Mouse (Mus musculus) forebrain, embryonic 13.5 days (tissue): Measurements from ENCODE around the gene Ccl22. TPM values are rescaled to one million over a fixed set of nuclear protein-coding genes. Genes with fewer than 3 reads are reported as not detected.

Experiments used
- ATAC-seq: fragments of 200-750 bp; cut with Nextera tagmentation; 2 replicates; pipeline ENCODE4 v1.8.0; 2017
- H3K27ac ChIP-seq: fragments of 300-500 bp; sonication (generic); 2 replicates; pipeline ENCODE4 v1.5.1; 2015; ENCODE audit warnings: inconsistent platforms, mild to moderate bottlenecking, moderate library complexity
- H3K27me3 ChIP-seq: fragments of 300-500 bp; sonication (generic); 2 replicates; pipeline ENCODE4 v1.6.1; 2015; ENCODE audit warnings: mild to moderate bottlenecking, inconsistent platforms
- H3K36me3 ChIP-seq: fragments of 300-500 bp; sonication (generic); 2 replicates; pipeline ENCODE4 v1.6.1; 2015; ENCODE audit warnings: mild to moderate bottlenecking, inconsistent platforms; ENCODE audit not compliant: poor library complexity, severe bottlenecking
- H3K4me1 ChIP-seq: fragments of 300-500 bp; sonication (generic); 2 replicates; pipeline ENCODE4 v1.6.1; 2015; ENCODE audit warnings: inconsistent platforms
- H3K4me2 ChIP-seq: fragments of 300-500 bp; sonication (generic); 2 replicates; pipeline ENCODE4 v1.6.1; 2015; ENCODE audit warnings: inconsistent platforms, mild to moderate bottlenecking, moderate library complexity
- H3K4me3 ChIP-seq: fragments of 300-500 bp; sonication (generic); 2 replicates; pipeline ENCODE4 v1.5.1; 2015; ENCODE audit warnings: mild to moderate bottlenecking, inconsistent platforms
- H3K9ac ChIP-seq: fragments of 300-500 bp; sonication (generic); 2 replicates; pipeline ENCODE4 v1.6.1; 2015; ENCODE audit warnings: mild to moderate bottlenecking, inconsistent platforms
- H3K9me3 ChIP-seq: fragments of 300-500 bp; sonication (generic); replicated peaks from 2 replicates; pipeline ENCODE4 v1.6.1; 2016; ENCODE audit warnings: inconsistent platforms
- WGBS: fragments of 180-500 bp; shearing (Covaris S2); methylation state at CpG from one replicate; pipeline ENCODE4 v1.1.7; 2015; 5-methylcytosine and 5-hydroxymethylcytosine counted together
- polyA plus RNA-seq: library from polyadenylated mRNA; unstranded; fragments of >200 nt; fragmentation: Nextera tagmentation; extraction: Ambion mirVana; gene quantifications from 2 replicates; pipeline ENCODE4 v1.2.1, GENCODE M21; 2015

Gene Ccl22
- polyA plus RNA-seq, 1 experiment from 2014 or later = not detected

DNA sequence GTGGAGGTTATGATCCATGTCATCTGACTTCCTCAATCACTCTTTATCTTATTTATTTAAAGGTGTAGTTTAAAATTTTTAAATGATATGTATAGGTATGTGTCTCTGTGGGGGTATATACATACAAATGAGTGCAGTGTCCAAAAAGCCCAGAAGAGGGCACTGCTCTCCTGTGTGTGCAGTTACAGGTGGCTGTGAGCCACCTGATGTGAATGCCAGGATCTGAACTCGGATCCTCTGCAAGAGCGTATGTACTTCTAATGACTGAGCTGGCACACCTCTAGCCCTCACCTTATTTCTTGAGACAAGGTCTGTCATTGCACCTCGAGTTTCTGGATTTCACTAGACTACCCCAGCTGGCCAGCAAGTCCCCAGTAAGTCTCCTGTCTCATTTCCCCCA lies 4.8 kb upstream of the Ccl22 start:
- no peak for ATAC-seq
- no peaks in the 10 kb centered on the region for H3K36me3 ChIP-seq
- 89% methylated on average over 3 of the region's 3 CpGs for WGBS

DNA sequence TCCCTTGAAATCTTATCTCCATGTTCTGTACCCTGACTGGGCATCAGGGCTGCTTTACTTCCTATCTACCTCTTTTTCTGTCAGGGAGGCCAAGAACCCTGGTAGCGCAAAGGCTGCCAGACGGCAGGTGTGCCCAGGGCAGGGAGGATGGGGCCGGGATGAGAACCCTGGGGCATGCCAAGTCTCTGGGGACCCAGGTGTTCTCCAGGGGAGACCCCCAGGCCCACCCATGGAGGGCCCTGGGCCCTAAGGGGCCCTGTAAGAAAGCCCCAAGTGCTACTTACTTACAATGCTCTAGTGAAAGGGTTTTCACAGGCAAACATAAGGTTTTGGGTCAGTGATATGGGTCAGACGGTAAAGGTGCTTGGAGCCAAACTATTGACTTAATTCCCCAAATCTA lies 3.7 kb upstream of the Ccl22 start:
- H3K27ac ChIP-seq = no peak overlapping the region
- H3K9me3 ChIP-seq = no peaks in the 10 kb centered on the region
- H3K4me3 ChIP-seq = no peak overlapping the region
- H3K4me1 ChIP-seq = no peaks in the 10 kb centered on the region
- no peak overlapping the region for H3K4me2 ChIP-seq
- H3K36me3 ChIP-seq = no peaks in the 10 kb centered on the region
- no peak for ATAC-seq
- H3K9ac ChIP-seq = no peak overlapping the region
- WGBS = 92% methylated on average over 4 of the region's 4 CpGs
- H3K27me3 ChIP-seq = no peaks in the 10 kb centered on the region

More for the DNA sequence above, 4.8 kb upstream of the Ccl22 start:
- no peaks in the 10 kb centered on the region for H3K27me3 ChIP-seq
- H3K9me3 ChIP-seq = no peaks in the 10 kb centered on the region
- H3K4me3 ChIP-seq = no peak overlapping the region
- H3K27ac ChIP-seq = no peak overlapping the region
- H3K4me1 ChIP-seq = no peaks in the 10 kb centered on the region
- no peak overlapping the region for H3K9ac ChIP-seq
- no peak overlapping the region for H3K4me2 ChIP-seq

DNA sequence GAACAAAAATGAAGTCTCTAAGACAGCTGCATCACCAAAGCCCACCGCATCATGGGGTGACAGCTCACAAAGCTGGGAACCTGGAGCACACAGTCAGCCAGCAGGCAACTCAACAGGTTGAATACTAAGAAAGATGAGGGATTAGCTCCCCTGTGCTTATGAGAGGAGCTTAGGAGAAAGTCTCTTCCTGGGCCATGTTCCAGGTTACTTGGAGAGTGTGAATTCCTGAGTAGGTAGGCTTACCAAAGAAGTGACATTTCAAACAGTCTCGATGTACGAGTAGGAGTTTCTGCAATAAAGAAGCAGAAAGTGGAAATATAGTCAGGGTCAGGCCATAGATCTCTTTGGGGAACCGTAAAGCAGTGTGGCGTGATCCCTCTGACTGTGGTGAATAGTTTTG lies 906 bp upstream of the Ccl22 start:
- ATAC-seq = no peak
- Histone ChIP-seq H3K4me2 (no peak overlapping the region), H3K4me3 (no peak overlapping the region), H3K9me3 (no peaks in the 10 kb centered on the region), H3K27ac (no peak overlapping the region), H3K4me1 (no peaks in the 10 kb centered on the region), H3K36me3 (no peaks in the 10 kb centered on the region), H3K9ac (no peak overlapping the region), H3K27me3 (no peaks in the 10 kb centered on the region)
- WGBS = 90% methylated on average over 5 of the region's 5 CpGs

DNA sequence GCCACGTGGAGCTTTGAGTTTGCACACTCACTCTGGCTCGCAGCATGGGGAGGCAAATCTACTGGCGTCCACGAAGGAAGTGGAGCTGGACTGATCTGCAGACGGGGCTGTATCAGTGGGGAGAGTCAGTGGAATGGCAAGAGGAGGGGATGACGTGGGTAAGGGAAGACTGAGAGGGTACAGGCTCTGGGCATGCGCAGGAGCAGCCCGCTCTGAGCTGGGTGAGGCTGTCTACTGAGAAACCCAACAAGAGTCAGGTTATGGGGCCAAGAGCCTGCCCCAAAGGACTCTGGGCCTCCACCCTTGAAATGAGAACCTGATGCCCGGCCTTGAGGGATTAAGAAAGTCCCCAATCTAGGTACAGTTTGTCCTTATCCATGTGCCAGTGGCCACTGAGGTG lies 418 bp upstream of the Ccl22 start:
- ATAC-seq = no peak
- WGBS = 79% methylated on average over 9 of the region's 9 CpGs

DNA sequence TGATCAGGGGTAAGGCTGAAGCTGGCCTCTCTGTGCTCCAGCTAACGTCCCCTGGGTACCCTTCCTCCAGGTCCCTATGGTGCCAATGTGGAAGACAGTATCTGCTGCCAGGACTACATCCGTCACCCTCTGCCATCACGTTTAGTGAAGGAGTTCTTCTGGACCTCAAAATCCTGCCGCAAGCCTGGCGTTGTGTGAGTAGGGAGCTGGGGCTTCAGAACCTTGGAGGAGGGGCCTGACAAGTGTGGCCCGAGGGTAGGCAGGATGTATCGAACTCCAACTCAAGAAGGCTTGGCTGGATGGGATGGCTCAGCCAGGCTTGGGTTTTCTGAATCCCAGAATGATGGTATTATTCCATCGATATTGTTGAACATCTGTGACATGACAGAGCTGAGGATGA lies 1.4 kb downstream of the Ccl22 start:
- no peak overlapping the region for H3K4me3 ChIP-seq
- no peak overlapping the region for H3K4me2 ChIP-seq
- H3K9ac ChIP-seq = no peak overlapping the region
- WGBS = 89% methylated on average over 8 of the region's 8 CpGs
- H3K27me3 ChIP-seq = no peaks in the 10 kb centered on the region
- no peaks in the 10 kb centered on the region for H3K4me1 ChIP-seq
- no peaks in the 10 kb centered on the region for H3K36me3 ChIP-seq
- H3K9me3 ChIP-seq = no peaks in the 10 kb centered on the region
- no peak overlapping the region for H3K27ac ChIP-seq
- no peak for ATAC-seq

More for the DNA sequence above, 418 bp upstream of the Ccl22 start:
- H3K27me3 ChIP-seq = no peaks in the 10 kb centered on the region
- H3K4me1 ChIP-seq = no peaks in the 10 kb centered on the region
- no peak overlapping the region for H3K9ac ChIP-seq
- H3K4me2 ChIP-seq = no peak overlapping the region
- no peaks in the 10 kb centered on the region for H3K36me3 ChIP-seq
- no peaks in the 10 kb centered on the region for H3K9me3 ChIP-seq
- H3K27ac ChIP-seq = no peak overlapping the region
- no peak overlapping the region for H3K4me3 ChIP-seq

DNA sequence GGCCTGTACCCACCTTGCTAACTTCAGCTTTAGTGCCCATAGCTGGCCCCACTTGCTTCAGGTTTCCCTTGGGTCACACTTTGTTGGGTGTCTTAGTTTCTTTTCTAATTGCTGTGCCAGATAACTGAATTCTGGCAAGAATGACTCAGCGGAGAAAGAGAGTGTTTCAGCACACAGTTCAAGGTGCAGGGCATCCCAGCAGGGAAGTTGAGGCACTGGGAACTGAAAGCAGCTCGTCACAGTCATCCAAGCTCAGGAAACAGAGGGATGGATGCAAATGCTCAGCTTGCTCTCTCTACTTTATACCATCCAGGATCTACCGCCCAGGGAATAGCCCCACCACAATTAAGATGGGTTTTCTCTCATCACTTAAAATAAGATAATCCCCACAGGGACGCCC lies 3.0 kb downstream of the Ccl22 start:
- no peak overlapping the region for H3K4me2 ChIP-seq
- no peak overlapping the region for H3K9ac ChIP-seq
- no peak overlapping the region for H3K4me3 ChIP-seq
- no peak for ATAC-seq
- H3K9me3 ChIP-seq = no peaks in the 10 kb centered on the region
- no peak overlapping the region for H3K27ac ChIP-seq
- H3K36me3 ChIP-seq = no peaks in the 10 kb centered on the region
- no peaks in the 10 kb centered on the region for H3K27me3 ChIP-seq
- WGBS = 68% methylated on average over 4 of the region's 4 CpGs
- H3K4me1 ChIP-seq = no peaks in the 10 kb centered on the region

DNA sequence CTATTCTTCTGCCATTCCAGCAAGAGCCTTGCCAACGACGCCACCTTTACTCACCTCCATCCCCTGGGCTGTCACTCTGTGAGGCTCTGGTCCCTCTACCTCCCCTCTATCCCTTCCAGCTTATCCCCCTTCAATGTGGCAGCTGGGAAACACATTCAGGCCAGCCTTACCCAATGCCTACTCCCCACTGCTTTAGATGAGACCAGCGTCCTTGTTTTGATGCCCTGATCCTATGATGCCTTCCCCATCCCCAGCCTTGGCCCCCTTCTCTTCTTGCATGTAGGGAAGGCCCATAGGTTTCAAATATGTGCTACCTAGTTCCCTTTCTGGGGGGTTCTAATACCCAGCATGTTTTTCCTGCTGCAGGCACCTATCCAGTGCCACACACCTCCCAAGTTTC lies 4.6 kb downstream of the Ccl22 start:
- no peak overlapping the region for H3K4me3 ChIP-seq
- no peak overlapping the region for H3K4me2 ChIP-seq
- no peak overlapping the region for H3K27ac ChIP-seq
- H3K9me3 ChIP-seq = no peaks in the 10 kb centered on the region
- no peaks in the 10 kb centered on the region for H3K27me3 ChIP-seq
- H3K9ac ChIP-seq = no peak overlapping the region
- WGBS = 89% methylated on average over 3 of the region's 3 CpGs
- H3K36me3 ChIP-seq = no peaks in the 10 kb centered on the region
- no peak for ATAC-seq
- H3K4me1 ChIP-seq = no peaks in the 10 kb centered on the region

DNA sequence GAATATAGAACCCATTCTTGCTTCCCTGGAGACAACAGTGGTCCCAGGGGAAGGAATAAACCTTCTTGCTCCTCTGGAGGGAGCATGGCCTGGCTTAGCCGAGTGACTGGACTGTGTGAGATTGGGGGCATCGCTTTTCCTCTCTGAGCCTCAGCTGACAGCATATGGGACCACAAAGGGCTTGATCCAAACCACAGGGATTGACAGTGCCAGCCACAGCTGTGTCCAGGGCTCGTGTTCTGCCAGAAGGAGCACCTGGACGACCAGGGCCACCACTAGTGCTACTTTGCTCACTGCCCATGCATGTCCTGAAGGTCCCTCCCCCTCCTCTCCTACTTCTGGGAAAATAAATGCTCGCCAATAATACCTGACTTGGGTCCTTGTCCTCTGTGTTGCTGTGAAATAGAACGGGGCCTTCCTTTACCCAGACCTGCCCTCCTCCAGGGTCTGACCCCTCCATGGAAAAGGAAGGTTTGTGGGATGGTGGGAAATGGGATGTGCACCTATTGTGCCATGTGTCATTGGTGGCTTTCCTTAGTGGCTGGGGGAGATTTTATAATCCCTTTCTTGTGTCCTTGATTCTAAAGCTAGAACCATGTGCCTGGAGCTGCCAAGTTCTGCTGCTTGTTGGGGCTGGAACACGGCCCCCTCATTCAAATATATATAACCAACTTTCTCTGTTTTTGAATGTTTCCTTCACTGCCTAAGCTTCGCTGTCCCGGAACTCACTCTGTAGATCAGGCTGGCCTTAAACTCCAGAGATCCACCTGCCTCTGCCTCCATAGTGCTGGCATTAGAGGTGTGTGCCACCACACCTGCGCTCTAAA lies 5.8 kb downstream of the Ccl22 start:
- H3K36me3 ChIP-seq = no peaks in the 10 kb centered on the region
- H3K27me3 ChIP-seq = no peaks in the 10 kb centered on the region
- no peaks in the 10 kb centered on the region for H3K4me1 ChIP-seq
- H3K27ac ChIP-seq = no peak overlapping the region
- H3K9me3 ChIP-seq = no peaks in the 10 kb centered on the region
- ATAC-seq = no peak
- 84% methylated on average over 10 of the region's 10 CpGs for WGBS
- no peak overlapping the region for H3K9ac ChIP-seq
- no peak overlapping the region for H3K4me2 ChIP-seq
- H3K4me3 ChIP-seq = no peak overlapping the region

DNA sequence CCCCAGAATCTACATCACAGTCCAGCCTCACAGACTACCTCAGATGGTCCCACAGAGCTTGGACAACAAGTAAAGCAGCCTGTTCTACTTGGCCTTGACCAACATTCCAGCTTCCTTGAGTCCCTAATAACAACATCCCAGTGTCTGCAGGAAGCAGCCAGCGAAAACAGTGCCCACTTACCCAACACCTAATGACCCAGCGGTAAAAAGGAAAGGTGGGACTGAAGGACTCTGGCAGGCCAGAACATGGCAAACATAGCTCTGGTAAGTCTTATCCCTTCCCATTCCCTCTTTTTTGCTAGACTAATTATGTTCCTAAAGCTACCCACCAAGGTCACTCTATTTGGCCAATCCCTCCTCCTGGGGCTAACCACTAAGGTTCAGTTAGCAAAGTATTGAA lies 8.6 kb downstream of the Ccl22 start:
- ATAC-seq = no peak
- H3K36me3 ChIP-seq = no peaks in the 10 kb centered on the region
- H3K27me3 ChIP-seq = no peaks in the 10 kb centered on the region
- H3K4me1 ChIP-seq = no peaks in the 10 kb centered on the region
- no peaks in the 10 kb centered on the region for H3K9me3 ChIP-seq
- H3K4me2 ChIP-seq = no peak overlapping the region
- H3K9ac ChIP-seq = no peak overlapping the region
- H3K4me3 ChIP-seq = no peak overlapping the region
- H3K27ac ChIP-seq = no peak overlapping the region
- 87% methylated on average over 2 of the region's 2 CpGs for WGBS

DNA sequence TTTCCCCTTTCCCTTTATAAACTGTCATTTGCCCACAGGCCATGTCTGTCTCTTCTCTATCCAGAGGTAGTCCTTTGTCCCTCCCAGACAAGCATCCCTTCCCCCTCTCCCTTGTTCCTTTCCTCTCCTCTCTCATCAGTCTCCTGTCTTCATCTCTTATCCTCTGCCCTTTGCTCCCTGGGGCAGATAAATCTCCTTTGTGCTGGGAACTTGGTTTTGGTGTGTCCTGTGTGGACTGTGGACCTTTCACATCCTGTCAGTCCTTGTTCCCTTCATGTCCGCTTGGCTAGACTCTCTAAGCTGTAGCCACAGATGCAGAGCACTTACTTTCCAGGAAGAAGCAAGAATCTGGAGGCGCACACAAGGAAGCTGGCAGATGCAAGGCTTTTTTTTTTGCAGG lies 9.1 kb downstream of the Ccl22 start:
- Histone ChIP-seq H3K4me1 (no peaks in the 10 kb centered on the region), H3K4me3 (no peak overlapping the region), H3K36me3 (no peaks in the 10 kb centered on the region), H3K4me2 (no peak overlapping the region), H3K27me3 (no peaks in the 10 kb centered on the region), H3K9ac (no peak overlapping the region), H3K9me3 (no peaks in the 10 kb centered on the region), H3K27ac (no peak overlapping the region)
- 74% methylated on average over 2 of the region's 2 CpGs for WGBS
- ATAC-seq = no peak

DNA sequence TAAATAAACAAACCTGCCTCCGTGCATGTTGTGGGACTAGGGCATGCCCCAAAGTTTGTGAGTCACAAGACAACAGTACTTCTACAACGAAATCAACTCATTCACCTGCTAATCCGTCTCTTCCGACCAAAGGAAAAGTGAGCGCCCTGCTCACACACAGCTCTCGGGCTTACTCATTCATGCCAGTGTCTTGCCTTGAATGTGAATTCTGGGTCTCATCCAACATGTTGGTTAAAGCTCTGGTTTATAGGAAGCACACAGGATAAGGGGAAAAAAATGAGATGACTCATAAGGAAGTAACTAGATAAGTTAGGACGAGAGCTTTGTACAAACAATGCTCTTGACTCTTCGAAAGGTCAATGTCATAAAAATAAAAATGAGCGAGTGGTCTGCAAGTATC lies 21.6 kb downstream of the Ccl22 start:
- H3K4me3 ChIP-seq = no peak overlapping the region
- H3K9me3 ChIP-seq = no peaks in the 10 kb centered on the region
- WGBS = 76% methylated on average over 9 of the region's 9 CpGs
- no peak overlapping the region for H3K9ac ChIP-seq
- peaks cover 14% of the 10 kb centered on the region for H3K4me1 ChIP-seq
- H3K27ac ChIP-seq = no peak overlapping the region
- no peak overlapping the region for H3K4me2 ChIP-seq
- ATAC-seq = no peak
- H3K27me3 ChIP-seq = peaks cover 15% of the 10 kb centered on the region
- no peaks in the 10 kb centered on the region for H3K36me3 ChIP-seq

DNA sequence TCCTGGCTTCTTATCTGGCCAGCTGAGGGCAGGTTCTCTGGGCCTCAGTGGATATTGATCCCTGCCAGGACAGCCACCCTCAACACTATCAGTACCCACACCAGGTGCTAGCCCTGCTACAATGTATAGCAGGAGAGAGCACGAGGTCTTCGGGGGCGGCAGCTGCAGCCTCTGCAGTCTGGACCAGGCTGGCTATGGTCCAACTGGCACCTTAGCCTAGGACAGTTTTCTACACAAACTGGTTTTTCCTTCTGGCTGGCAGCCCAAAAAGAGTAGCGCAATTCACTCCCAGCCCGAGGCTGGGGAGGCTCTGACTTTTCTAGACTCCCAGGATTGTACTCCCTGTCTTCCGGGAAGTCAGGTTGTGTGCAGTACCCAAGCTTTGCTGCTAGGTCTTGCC lies 25.6 kb downstream of the Ccl22 start:
- 38% methylated on average over 6 of the region's 6 CpGs for WGBS
- H3K4me2 ChIP-seq = no peak overlapping the region
- H3K36me3 ChIP-seq = no peaks in the 10 kb centered on the region
- no peak overlapping the region for H3K4me3 ChIP-seq
- H3K27ac ChIP-seq = no peak overlapping the region
- no peak overlapping the region for H3K9ac ChIP-seq
- H3K27me3 ChIP-seq = peaks cover 17% of the 10 kb centered on the region
- ATAC-seq = no peak
- H3K9me3 ChIP-seq = no peaks in the 10 kb centered on the region
- H3K4me1 ChIP-seq = peaks cover 37% of the 10 kb centered on the region
